Mouse (Mus musculus): ENCODE measurements around the gene Lpar1. TPM values are rescaled to one million over a fixed set of nuclear protein-coding genes. Genes with fewer than 3 reads are reported as not detected.

Gene Lpar1
- polyA plus RNA-seq, 1 experiment from 2014 or later, result 2.4 TPM

DNA sequence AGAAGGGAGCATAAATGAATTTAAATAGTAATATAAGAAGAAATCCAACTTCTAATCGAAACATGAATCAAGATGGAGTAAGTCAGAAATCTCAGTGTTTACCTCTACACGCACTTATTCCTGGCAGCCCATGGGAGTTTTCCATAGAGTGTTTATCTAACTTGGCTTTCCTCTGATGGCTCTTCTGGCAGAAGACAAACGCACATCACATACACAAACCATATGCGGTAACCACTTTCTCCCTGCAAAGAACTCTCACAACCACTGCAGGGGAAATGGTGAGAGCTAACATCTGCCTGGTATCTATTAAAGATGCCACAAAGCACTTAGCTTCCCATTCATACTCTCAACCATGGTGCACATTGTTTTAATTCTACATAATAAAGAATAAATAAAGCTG lies 56.4 kb downstream of the Lpar1 start:
- H3K27me3 ChIP-seq (ENCODE audit: insufficient read depth, low read length), result no peaks in the 10 kb centered on the region
- no peaks in the 10 kb centered on the region for H3K4me1 ChIP-seq (ENCODE audit: insufficient read depth)
- no peak overlapping the region for H3K9ac ChIP-seq (replicated peaks)
- no peak for TF ChIP-seq EP300 (IDR thresholded peaks at IDR 0.05; ENCODE audit: low read depth)
- TF ChIP-seq CTCF (IDR thresholded peaks at IDR 0.05; ENCODE audit: low read depth), result no peak
- no peaks in the 10 kb centered on the region for H3K36me3 ChIP-seq (replicated peaks; ENCODE audit: insufficient read depth, low read length)
- 76% methylated on average over 4 of the region's 4 CpGs for WGBS (ENCODE audit: insufficient replicate concordance)
- H3K4me3 ChIP-seq (ENCODE audit: low read depth, low read length), result no peak overlapping the region
- ATAC-seq, result no peak
- no peaks in the 10 kb centered on the region for H3K9me3 ChIP-seq (ENCODE audit: low read length)
- H3K27ac ChIP-seq (ENCODE audit: low read depth), result no peak overlapping the region
- H3K4me2 ChIP-seq (ENCODE audit: low read depth, low read length), result no peak overlapping the region
- no peak for DNase-seq

GRCm38 (mm10) chr4:58496743-58497142 lies 57.0 kb downstream of the Lpar1 start:
- no peaks in the 10 kb centered on the region for H3K36me3 ChIP-seq (replicated peaks; ENCODE audit: insufficient read depth, low read length)
- no peak for TF ChIP-seq EP300 (IDR thresholded peaks at IDR 0.05; ENCODE audit: low read depth)
- TF ChIP-seq CTCF (IDR thresholded peaks at IDR 0.05; ENCODE audit: low read depth), result no peak
- H3K4me1 ChIP-seq (ENCODE audit: insufficient read depth), result no peaks in the 10 kb centered on the region
- no peak overlapping the region for H3K4me3 ChIP-seq (ENCODE audit: low read depth, low read length)
- no peak overlapping the region for H3K27ac ChIP-seq (ENCODE audit: low read depth)
- H3K9ac ChIP-seq (replicated peaks), result no peak overlapping the region
- no peaks in the 10 kb centered on the region for H3K27me3 ChIP-seq (ENCODE audit: insufficient read depth, low read length)
- H3K9me3 ChIP-seq (ENCODE audit: low read length), result no peaks in the 10 kb centered on the region
- 73% methylated on average over 8 of the region's 8 CpGs for WGBS (ENCODE audit: insufficient replicate concordance)
- H3K4me2 ChIP-seq (ENCODE audit: low read depth, low read length), result no peak overlapping the region
- ATAC-seq (no peak), DNase-seq (no peak)

DNA sequence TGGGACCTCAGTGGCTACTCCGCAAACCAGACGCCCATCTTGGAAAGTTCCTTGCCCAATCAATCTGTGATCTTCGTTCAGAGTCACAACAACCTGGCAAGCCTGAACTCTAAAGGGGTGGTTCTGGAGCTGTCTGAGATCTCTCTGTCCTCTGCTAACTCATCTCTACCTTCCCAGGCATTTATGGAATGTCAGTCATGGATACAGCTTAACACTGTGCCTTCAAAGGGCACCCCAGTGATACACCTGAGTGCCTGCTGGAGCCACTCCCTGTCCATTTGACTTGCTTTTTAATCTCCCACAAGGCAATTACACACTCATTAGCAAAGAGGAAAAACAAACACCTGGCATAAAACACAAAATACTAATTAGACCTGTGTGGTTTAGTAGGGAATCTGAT lies 62.0 kb downstream of the Lpar1 start:
- 83% methylated on average over 3 of the region's 3 CpGs for WGBS (ENCODE audit: insufficient replicate concordance)
- H3K4me1 ChIP-seq (ENCODE audit: insufficient read depth), result no peaks in the 10 kb centered on the region
- no peak overlapping the region for H3K9ac ChIP-seq (replicated peaks)
- H3K4me2 ChIP-seq (ENCODE audit: low read depth, low read length), result no peak overlapping the region
- H3K27ac ChIP-seq (ENCODE audit: low read depth), result no peak overlapping the region
- TF ChIP-seq EP300 (IDR thresholded peaks at IDR 0.05; ENCODE audit: low read depth) (no peak), CTCF (IDR thresholded peaks at IDR 0.05; ENCODE audit: low read depth) (no peak)
- H3K4me3 ChIP-seq (ENCODE audit: low read depth, low read length), result no peak overlapping the region
- no peaks in the 10 kb centered on the region for H3K36me3 ChIP-seq (replicated peaks; ENCODE audit: insufficient read depth, low read length)
- no peaks in the 10 kb centered on the region for H3K27me3 ChIP-seq (ENCODE audit: insufficient read depth, low read length)
- DNase-seq, result no peak
- no peaks in the 10 kb centered on the region for H3K9me3 ChIP-seq (ENCODE audit: low read length)
- ATAC-seq, result no peak

GRCm38 (mm10) chr4:58490374-58490773 lies 63.3 kb downstream of the Lpar1 start:
- WGBS (ENCODE audit: insufficient replicate concordance), result 76% methylated on average over 4 of the region's 4 CpGs
- Histone ChIP-seq H3K4me1 (ENCODE audit: insufficient read depth) (no peaks in the 10 kb centered on the region), H3K27ac (ENCODE audit: low read depth) (no peak overlapping the region), H3K4me2 (ENCODE audit: low read depth, low read length) (no peak overlapping the region), H3K27me3 (ENCODE audit: insufficient read depth, low read length) (no peaks in the 10 kb centered on the region), H3K4me3 (ENCODE audit: low read depth, low read length) (no peak overlapping the region), H3K36me3 (replicated peaks; ENCODE audit: insufficient read depth, low read length) (no peaks in the 10 kb centered on the region), H3K9ac (replicated peaks) (no peak overlapping the region), H3K9me3 (ENCODE audit: low read length) (no peaks in the 10 kb centered on the region)
- ATAC-seq, result no peak
- no peak for DNase-seq
- no peak for TF ChIP-seq EP300 (IDR thresholded peaks at IDR 0.05; ENCODE audit: low read depth)
- no peak for TF ChIP-seq CTCF (IDR thresholded peaks at IDR 0.05; ENCODE audit: low read depth)

- Histone ChIP-seq H3K4me3 (ENCODE audit: low read depth, low read length) (no peak overlapping the region), H3K9ac (replicated peaks) (no peak overlapping the region), H3K4me2 (ENCODE audit: low read depth, low read length) (no peak overlapping the region), H3K36me3 (replicated peaks; ENCODE audit: insufficient read depth, low read length) (no peaks in the 10 kb centered on the region), H3K27me3 (ENCODE audit: insufficient read depth, low read length) (no peaks in the 10 kb centered on the region), H3K9me3 (ENCODE audit: low read length) (no peaks in the 10 kb centered on the region), H3K4me1 (ENCODE audit: insufficient read depth) (no peaks in the 10 kb centered on the region), H3K27ac (ENCODE audit: low read depth) (no peak overlapping the region)
- ATAC-seq (no peak), DNase-seq (no peak)
- TF ChIP-seq CTCF (IDR thresholded peaks at IDR 0.05; ENCODE audit: low read depth), result no peak
- no peak for TF ChIP-seq EP300 (IDR thresholded peaks at IDR 0.05; ENCODE audit: low read depth)
- 85% methylated on average over 1 of the region's 1 CpGs for WGBS (ENCODE audit: insufficient replicate concordance)
Observed at GRCm38 (mm10) chr4:58478564-58478963, 75.1 kb downstream of the Lpar1 start.

- TF ChIP-seq EP300 (IDR thresholded peaks at IDR 0.05; ENCODE audit: low read depth), result no peak
- no peak for TF ChIP-seq CTCF (IDR thresholded peaks at IDR 0.05; ENCODE audit: low read depth)
- 77% methylated on average over 8 of the region's 8 CpGs for WGBS (ENCODE audit: insufficient replicate concordance)
Observed at GRCm38 (mm10) chr4:58477691-58478090, 76.0 kb downstream of the Lpar1 start.

More at GRCm38 (mm10) chr4:58477691-58478090, 76.0 kb downstream of the Lpar1 start:
- H3K4me2 ChIP-seq (ENCODE audit: low read depth, low read length), result no peak overlapping the region
- no peaks in the 10 kb centered on the region for H3K9me3 ChIP-seq (ENCODE audit: low read length)
- no peaks in the 10 kb centered on the region for H3K27me3 ChIP-seq (ENCODE audit: insufficient read depth, low read length)
- no peaks in the 10 kb centered on the region for H3K36me3 ChIP-seq (replicated peaks; ENCODE audit: insufficient read depth, low read length)
- H3K4me3 ChIP-seq (ENCODE audit: low read depth, low read length), result no peak overlapping the region
- ATAC-seq (no peak), DNase-seq (no peak)
- H3K4me1 ChIP-seq (ENCODE audit: insufficient read depth), result no peaks in the 10 kb centered on the region
- no peak overlapping the region for H3K27ac ChIP-seq (ENCODE audit: low read depth)
- no peak overlapping the region for H3K9ac ChIP-seq (replicated peaks)
